Mouse (Mus musculus): Measurements from ENCODE around the gene Cd1d1.

Cd1d1 gene

GRCm38 (mm10) chr3:86961395-86961669 lies 37.9 kb downstream of the Cd1d1 start:
- DNase-seq (ENCODE audit: low spot score in 2 of 2), result no peak

- DNase-seq (ENCODE audit: low spot score in 2 of 2), result no peak
Observed at GRCm38 (mm10) chr3:86960656-86961394, 38.4 kb downstream of the Cd1d1 start.

- DNase-seq (ENCODE audit: low spot score in 2 of 2), result no peak
Observed at GRCm38 (mm10) chr3:86959088-86959487, 40.2 kb downstream of the Cd1d1 start.

GRCm38 (mm10) chr3:86955376-86955775 lies 43.9 kb downstream of the Cd1d1 start:
- DNase-seq (ENCODE audit: low spot score in 2 of 2), result no peak

GRCm38 (mm10) chr3:86954521-86954920 lies 44.7 kb downstream of the Cd1d1 start:
- DNase-seq (ENCODE audit: low spot score in 2 of 2), result no peak

- no peak for DNase-seq (ENCODE audit: low spot score in 2 of 2)
Observed at GRCm38 (mm10) chr3:86953819-86954218, 45.4 kb downstream of the Cd1d1 start.

- DNase-seq (ENCODE audit: low spot score in 2 of 2), result no peak
Observed at GRCm38 (mm10) chr3:86950652-86951051, 48.6 kb downstream of the Cd1d1 start.

Data from frontal cortex, postnatal 36 days (tissue).